Mouse (Mus musculus) lung, adult 18-20 months (tissue): ENCODE measurements at regions not wholly inside any gene's neighbourhood (a gene's known extent, or its start where the extent isn't known, plus 50 kb on each side); places are given as distances from the start of the nearest gene placed in this dataset.

ENCODE experiments used
- DNase-seq, 2 experiments: peaks; one replicate each; pipeline ENCODE4 v3.0.0; 2022; ENCODE audit warnings: mixed read lengths in 2 of 2

GRCm38 (mm10) chr19:21144659-21145283 is 127.3 kb upstream of the Zfand5 start:
- DNase-seq: peak; percentile 67 to 81

GRCm38 (mm10) chr19:21143970-21144595 is 128.0 kb upstream of the Zfand5 start:
- DNase-seq: no peak

GRCm38 (mm10) chr19:21140456-21140855 is 131.6 kb upstream of the Zfand5 start:
- DNase-seq: no peak

GRCm38 (mm10) chr19:21138998-21139495 is 133.0 kb upstream of the Zfand5 start:
- no peak for DNase-seq

- no peak for DNase-seq
These were observed 135.3 kb upstream of the Zfand5 start for GRCm38 (mm10) chr19:21136756-21137155.

GRCm38 (mm10) chr19:21135998-21136380 is 136.1 kb upstream of the Zfand5 start:
- no peak for DNase-seq

GRCm38 (mm10) chr19:21135297-21135997 is 136.6 kb upstream of the Zfand5 start:
- DNase-seq: no peak

GRCm38 (mm10) chr19:21129653-21130052 is 142.4 kb upstream of the Zfand5 start:
- no peak for DNase-seq

- DNase-seq: peak; percentile 15 to 28
These were observed 144.9 kb upstream of the Zfand5 start for GRCm38 (mm10) chr19:21127079-21127745.

- no peak for DNase-seq
These were observed 145.4 kb upstream of the Zfand5 start for GRCm38 (mm10) chr19:21126670-21127069.

- DNase-seq: no peak
These were observed 152.6 kb upstream of the Zfand5 start for GRCm38 (mm10) chr19:21119477-21119876.

- no peak for DNase-seq
These were observed 153.3 kb upstream of the Zfand5 start for GRCm38 (mm10) chr19:21118782-21119181.

GRCm38 (mm10) chr19:21115693-21116092 is 156.4 kb upstream of the Zfand5 start:
- no peak for DNase-seq

GRCm38 (mm10) chr19:21111836-21112235 is 157.8 kb upstream of the Tmc1 start:
- DNase-seq: no peak

GRCm38 (mm10) chr19:21108311-21108710 is 154.3 kb upstream of the Tmc1 start:
- DNase-seq: no peak

- no peak for DNase-seq
These were observed 153.7 kb upstream of the Tmc1 start for GRCm38 (mm10) chr19:21107741-21108140.

GRCm38 (mm10) chr19:21107275-21107674 is 153.3 kb upstream of the Tmc1 start:
- DNase-seq: no peak

GRCm38 (mm10) chr19:21106766-21107165 is 152.8 kb upstream of the Tmc1 start:
- no peak for DNase-seq

GRCm38 (mm10) chr19:21106241-21106669 is 152.3 kb upstream of the Tmc1 start:
- peak; percentile 52 to 62 for DNase-seq

- DNase-seq: peak in 1 of 2 experiments; percentile 6
These were observed 151.0 kb upstream of the Tmc1 start for GRCm38 (mm10) chr19:21105004-21105403.

GRCm38 (mm10) chr19:21104462-21104936 is 150.5 kb upstream of the Tmc1 start:
- DNase-seq: peak; percentile 73 to 83

- DNase-seq: peak; percentile 75 to 85
These were observed 124.0 kb upstream of the Tmc1 start for GRCm38 (mm10) chr19:21077771-21078548.
